Mouse (Mus musculus): Measurements from ENCODE around the gene Mdm2.

DNA sequence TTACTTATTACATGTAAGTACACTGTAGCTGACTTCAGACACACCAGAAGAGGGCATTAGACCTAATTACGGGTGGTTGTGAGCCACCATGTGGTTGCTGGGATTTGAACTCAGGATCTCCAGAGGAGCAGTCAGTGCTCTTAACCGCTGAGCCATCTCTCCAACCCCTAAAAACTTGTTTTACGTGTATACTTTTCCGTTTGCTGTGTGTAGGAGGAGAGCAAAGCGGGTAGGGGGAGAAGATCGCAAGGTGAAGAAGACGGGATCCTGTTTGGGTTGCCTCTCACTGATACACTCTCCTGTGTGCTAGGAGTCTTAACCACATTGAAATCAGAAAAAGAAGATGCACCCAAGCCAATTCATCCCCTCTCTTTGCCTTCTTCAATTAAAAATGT is 56.8 kb downstream of the Mdm2 start:
- TF ChIP-seq CTCF (IDR thresholded peaks at IDR 0.05; ENCODE audit: borderline replicate concordance, control insufficient read depth, extremely low read depth, insufficient read depth, low read length, poor library complexity): no peak
- TF ChIP-seq POLR2A (IDR thresholded peaks at IDR 0.05; ENCODE audit: control insufficient read depth, extremely low read depth, insufficient read depth, low read length, poor library complexity): no peak

Measured in thymus, adult 2 months (tissue).